Mouse (Mus musculus) liver, embryonic 14.5 days (tissue): ENCODE measurements at regions not wholly inside any gene's neighbourhood (a gene's known extent, or its start where the extent isn't known, plus 50 kb on each side); places are given as distances from the start of the nearest gene placed in this dataset.

Experiments used
- CTCF ChIP-seq: IDR thresholded peaks from 2 replicates; pipeline ENCODE4 v1.5.1; 2016; ENCODE audit warnings: antibody characterized with exemption, low read depth, control low read depth
- EP300 ChIP-seq: IDR thresholded peaks from 2 replicates; pipeline ENCODE4 v1.6.1; 2016; ENCODE audit warnings: antibody characterized with exemption, low read depth

- TF ChIP-seq EP300 (no peak), CTCF (no peak)
Measured at GRCm38 (mm10) chr8:35152585-35152984, 613.0 kb upstream of the Gm19410 start.
